Mouse (Mus musculus): Measurements from ENCODE around the gene Olfr1057. TPM values are rescaled to one million over a fixed set of nuclear protein-coding genes. Genes with fewer than 3 reads are reported as not detected.
"Not testable (repeated sequence)": the region's sequence is repeated elsewhere in the genome, so short reads cannot be mapped to it uniquely, and the experiment has no call there.

Olfr1057 gene
- polyA plus RNA-seq (2015; fragmentation: Nextera tagmentation; extraction: Ambion mirVana) = not detected in 2 replicates

GRCm38 (mm10) chr2:86378293-86378692 lies at the start of gene Olfr1057:
Olfr1057 (minus strand) TSS chr2:86378393.
- no peaks in the 10 kb centered on the region for H3K27me3 ChIP-seq
- ATAC-seq (replicated peaks; ENCODE audit: low FRiP score) = no peak
- no peak within 1 kb of the TSS for H3K4me2 ChIP-seq

GRCm38 (mm10) chr2:86426649-86427048 lies 48.5 kb upstream of the Olfr1057 start, which contains the start of gene Olfr1062:
Olfr1062 (minus strand) TSS chr2:86426749.
- not testable (repeated sequence) for H3K36me3 ChIP-seq; H3K4me1 ChIP-seq; H3K27ac ChIP-seq; H3K9ac ChIP-seq; ATAC-seq (replicated peaks; ENCODE audit: low FRiP score); H3K4me2 ChIP-seq; H3K4me3 ChIP-seq (replicated peaks); H3K9me3 ChIP-seq (replicated peaks); H3K27me3 ChIP-seq

More at GRCm38 (mm10) chr2:86378293-86378692, at the start of gene Olfr1057:
- no peak within 1 kb of the TSS for H3K9ac ChIP-seq
- H3K27ac ChIP-seq = no peak within 1 kb of the TSS
- H3K4me1 ChIP-seq = no peaks in the 10 kb centered on the region
- no peaks in the 10 kb centered on the region for H3K9me3 ChIP-seq (replicated peaks)
- no peaks in the 10 kb centered on the region for H3K36me3 ChIP-seq
- no peak within 1 kb of the TSS for H3K4me3 ChIP-seq (replicated peaks)

GRCm38 (mm10) chr2:86413950-86414349 lies 35.8 kb upstream of the Olfr1057 start, which contains the start of gene Olfr1061:
Olfr1061 (minus strand) TSS chr2:86414050.
- no peak within 1 kb of the TSS for H3K9ac ChIP-seq
- no peaks in the 10 kb centered on the region for H3K27me3 ChIP-seq
- ATAC-seq (replicated peaks; ENCODE audit: low FRiP score) = no peak
- no peak within 1 kb of the TSS for H3K4me3 ChIP-seq (replicated peaks)
- H3K27ac ChIP-seq = no peak within 1 kb of the TSS
- no peaks in the 10 kb centered on the region for H3K4me1 ChIP-seq
- no peaks in the 10 kb centered on the region for H3K9me3 ChIP-seq (replicated peaks)
- no peak within 1 kb of the TSS for H3K4me2 ChIP-seq
- WGBS = 77% methylated on average over 1 of the region's 1 CpGs
- no peaks in the 10 kb centered on the region for H3K36me3 ChIP-seq

GRCm38 (mm10) chr2:86395114-86395513 lies 16.9 kb upstream of the Olfr1057 start:
- 89% methylated on average over 2 of the region's 2 CpGs for WGBS
- ATAC-seq (replicated peaks; ENCODE audit: low FRiP score) = no peak
- Histone ChIP-seq H3K36me3 (no peaks in the 10 kb centered on the region), H3K4me3 (replicated peaks) (no peak overlapping the region), H3K9me3 (replicated peaks) (no peaks in the 10 kb centered on the region), H3K4me2 (no peak overlapping the region), H3K4me1 (no peaks in the 10 kb centered on the region), H3K9ac (no peak overlapping the region), H3K27ac (no peak overlapping the region), H3K27me3 (no peaks in the 10 kb centered on the region)

- not testable (repeated sequence) for H3K9me3 ChIP-seq (replicated peaks); H3K4me1 ChIP-seq; H3K9ac ChIP-seq; H3K4me3 ChIP-seq (replicated peaks); H3K36me3 ChIP-seq; H3K4me2 ChIP-seq; ATAC-seq (replicated peaks; ENCODE audit: low FRiP score); H3K27ac ChIP-seq; H3K27me3 ChIP-seq
Observed at GRCm38 (mm10) chr2:86388461-86388860, 10.3 kb upstream of the Olfr1057 start, which contains the start of gene Olfr1058. Olfr1058 (minus strand) TSS chr2:86388561.

GRCm38 (mm10) chr2:86366342-86366741 lies 11.9 kb downstream of the Olfr1057 start:
- H3K36me3 ChIP-seq; H3K4me2 ChIP-seq; H3K27ac ChIP-seq; ATAC-seq (replicated peaks; ENCODE audit: low FRiP score); H3K9ac ChIP-seq; H3K9me3 ChIP-seq (replicated peaks); H3K27me3 ChIP-seq; H3K4me1 ChIP-seq; H3K4me3 ChIP-seq (replicated peaks): not testable (repeated sequence)
- 67% methylated on average over 1 of the region's 6 CpGs for WGBS

GRCm38 (mm10) chr2:86362369-86362768 lies 15.8 kb downstream of the Olfr1057 start, which contains the start of gene Olfr1056:
Olfr1056 (minus strand) TSS chr2:86362469.
- Histone ChIP-seq H3K36me3 (no peaks in the 10 kb centered on the region), H3K4me3 (replicated peaks) (no peak within 1 kb of the TSS), H3K4me1 (no peaks in the 10 kb centered on the region), H3K9me3 (replicated peaks) (no peaks in the 10 kb centered on the region), H3K4me2 (no peak within 1 kb of the TSS), H3K27ac (no peak within 1 kb of the TSS), H3K27me3 (no peaks in the 10 kb centered on the region), H3K9ac (no peak within 1 kb of the TSS)
- ATAC-seq (replicated peaks; ENCODE audit: low FRiP score) = no peak

GRCm38 (mm10) chr2:86351751-86352150 lies 26.4 kb downstream of the Olfr1057 start:
- WGBS = 93% methylated on average over 1 of the region's 1 CpGs
- not testable (repeated sequence) for H3K27ac ChIP-seq; H3K4me1 ChIP-seq; H3K4me2 ChIP-seq; H3K4me3 ChIP-seq (replicated peaks); H3K27me3 ChIP-seq; ATAC-seq (replicated peaks; ENCODE audit: low FRiP score); H3K36me3 ChIP-seq; H3K9me3 ChIP-seq (replicated peaks); H3K9ac ChIP-seq

- WGBS = 83% methylated on average over 5 of the region's 5 CpGs
- Histone ChIP-seq H3K4me3 (replicated peaks) (no peak within 1 kb of the TSS), H3K4me1 (no peaks in the 10 kb centered on the region)
Observed at GRCm38 (mm10) chr2:86350184-86350583, 28.0 kb downstream of the Olfr1057 start, which contains the start of gene Olfr1055. Olfr1055 (minus strand) TSS chr2:86350284.

GRCm38 (mm10) chr2:86335333-86335732 lies 42.9 kb downstream of the Olfr1057 start, which contains the start of gene Olfr1054:
Olfr1054 (minus strand) TSS chr2:86335433.
- 81% methylated on average over 3 of the region's 3 CpGs for WGBS
- Histone ChIP-seq H3K4me1 (no peaks in the 10 kb centered on the region), H3K9me3 (replicated peaks) (no peaks in the 10 kb centered on the region), H3K27ac (no peak within 1 kb of the TSS), H3K4me3 (replicated peaks) (no peak within 1 kb of the TSS), H3K4me2 (no peak within 1 kb of the TSS), H3K27me3 (no peaks in the 10 kb centered on the region), H3K9ac (no peak within 1 kb of the TSS), H3K36me3 (no peaks in the 10 kb centered on the region)
- ATAC-seq (replicated peaks; ENCODE audit: low FRiP score) = no peak

More at GRCm38 (mm10) chr2:86350184-86350583, 28.0 kb downstream of the Olfr1057 start, which contains the start of gene Olfr1055:
- Histone ChIP-seq H3K9me3 (replicated peaks) (no peaks in the 10 kb centered on the region), H3K27ac (no peak within 1 kb of the TSS), H3K36me3 (no peaks in the 10 kb centered on the region), H3K4me2 (no peak within 1 kb of the TSS), H3K9ac (no peak within 1 kb of the TSS), H3K27me3 (no peaks in the 10 kb centered on the region)
- ATAC-seq (replicated peaks; ENCODE audit: low FRiP score) = no peak

Other genes starting within 250 kb of the Olfr1057 start
- not detected in 2 replicates for gene Olfr1039, start 242.5 kb downstream of the Olfr1057 start, polyA plus RNA-seq (2015; fragmentation: Nextera tagmentation; extraction: Ambion mirVana)
- not detected in 2 replicates for gene Olfr1040, start 231.7 kb downstream of the Olfr1057 start, polyA plus RNA-seq (2015; fragmentation: Nextera tagmentation; extraction: Ambion mirVana)
- not detected in 2 replicates for gene Olfr1042, start 216.6 kb downstream of the Olfr1057 start, polyA plus RNA-seq (2015; fragmentation: Nextera tagmentation; extraction: Ambion mirVana)
- gene Olfr1043, start 210.9 kb downstream of the Olfr1057 start, polyA plus RNA-seq (2015; fragmentation: Nextera tagmentation; extraction: Ambion mirVana) = not detected in 2 replicates
- gene Olfr1044, start 200.6 kb downstream of the Olfr1057 start, polyA plus RNA-seq (2015; fragmentation: Nextera tagmentation; extraction: Ambion mirVana) = not detected in 2 replicates
- not detected in 2 replicates for gene Olfr52, start 192.7 kb downstream of the Olfr1057 start, polyA plus RNA-seq (2015; fragmentation: Nextera tagmentation; extraction: Ambion mirVana)
- not detected in 2 replicates for gene Olfr1045, start 175.4 kb downstream of the Olfr1057 start, polyA plus RNA-seq (2015; fragmentation: Nextera tagmentation; extraction: Ambion mirVana)
- not detected in 2 replicates for gene Olfr1046, start 159.1 kb downstream of the Olfr1057 start, polyA plus RNA-seq (2015; fragmentation: Nextera tagmentation; extraction: Ambion mirVana)
- not detected in 2 replicates for gene Olfr1047, start 147.0 kb downstream of the Olfr1057 start, polyA plus RNA-seq (2015; fragmentation: Nextera tagmentation; extraction: Ambion mirVana)
- not detected in 2 replicates for gene Olfr1048, start 138.1 kb downstream of the Olfr1057 start, polyA plus RNA-seq (2015; fragmentation: Nextera tagmentation; extraction: Ambion mirVana)
- gene Olfr1049, start 120.1 kb downstream of the Olfr1057 start, polyA plus RNA-seq (2015; fragmentation: Nextera tagmentation; extraction: Ambion mirVana) = not detected in 2 replicates
- gene Olfr1051, start 99.3 kb downstream of the Olfr1057 start, polyA plus RNA-seq (2015; fragmentation: Nextera tagmentation; extraction: Ambion mirVana) = not detected in 2 replicates
- not detected in 2 replicates for gene Olfr1052, start 85.9 kb downstream of the Olfr1057 start, polyA plus RNA-seq (2015; fragmentation: Nextera tagmentation; extraction: Ambion mirVana)
- not detected in 2 replicates for gene Olfr1053, start 63.1 kb downstream of the Olfr1057 start, polyA plus RNA-seq (2015; fragmentation: Nextera tagmentation; extraction: Ambion mirVana)
- gene Olfr1054, start 43.0 kb downstream of the Olfr1057 start, polyA plus RNA-seq (2015; fragmentation: Nextera tagmentation; extraction: Ambion mirVana) = not detected in 2 replicates
- not detected in 2 replicates for gene Olfr1055, start 28.1 kb downstream of the Olfr1057 start, polyA plus RNA-seq (2015; fragmentation: Nextera tagmentation; extraction: Ambion mirVana)
- not detected in 2 replicates for gene Olfr1056, start 15.9 kb downstream of the Olfr1057 start, polyA plus RNA-seq (2015; fragmentation: Nextera tagmentation; extraction: Ambion mirVana)
- gene Olfr1058, start 10.2 kb upstream of the Olfr1057 start, polyA plus RNA-seq (2015; fragmentation: Nextera tagmentation; extraction: Ambion mirVana) = not detected in 2 replicates
- gene Olfr1061, start 35.7 kb upstream of the Olfr1057 start, polyA plus RNA-seq (2015; fragmentation: Nextera tagmentation; extraction: Ambion mirVana) = not detected in 2 replicates
- not detected in 2 replicates for gene Olfr1062, start 48.4 kb upstream of the Olfr1057 start, polyA plus RNA-seq (2015; fragmentation: Nextera tagmentation; extraction: Ambion mirVana)
- gene Olfr1065, start 72.2 kb upstream of the Olfr1057 start, polyA plus RNA-seq (2015; fragmentation: Nextera tagmentation; extraction: Ambion mirVana) = not detected in 2 replicates
- gene Olfr1066, start 77.9 kb upstream of the Olfr1057 start, polyA plus RNA-seq (2015; fragmentation: Nextera tagmentation; extraction: Ambion mirVana) = not detected in 2 replicates
- not detected in 2 replicates for gene Olfr228, start 109.0 kb upstream of the Olfr1057 start, polyA plus RNA-seq (2015; fragmentation: Nextera tagmentation; extraction: Ambion mirVana)
- gene Olfr1076, start 130.1 kb upstream of the Olfr1057 start, polyA plus RNA-seq (2015; fragmentation: Nextera tagmentation; extraction: Ambion mirVana) = not detected in 2 replicates
- not detected in 2 replicates for gene Olfr1079, start 164.1 kb upstream of the Olfr1057 start, polyA plus RNA-seq (2015; fragmentation: Nextera tagmentation; extraction: Ambion mirVana)
- gene Olfr1080, start 179.8 kb upstream of the Olfr1057 start, polyA plus RNA-seq (2015; fragmentation: Nextera tagmentation; extraction: Ambion mirVana) = not detected in 2 replicates
- not detected in 2 replicates for gene Olfr1082, start 220.6 kb upstream of the Olfr1057 start, polyA plus RNA-seq (2015; fragmentation: Nextera tagmentation; extraction: Ambion mirVana)